Mouse (Mus musculus): ENCODE results near the gene Stk24. TPM values are rescaled to one million over a fixed set of nuclear protein-coding genes. Genes with fewer than 3 reads are reported as not detected.

The Stk24 gene
- polyA plus RNA-seq, 1 experiment from 2014 or later, result 52.9 TPM

GRCm38 (mm10) chr14:121379116-121379826, 540 bp downstream of the Stk24 start:
- WGBS, result 2% methylated on average over 61 of the region's 79 CpGs
- 0 out of 2 replicates have a peak, but pooled peaks cover 3% of the 10 kb centered on the region for H3K36me3 ChIP-seq
- peak overlapping the region; percentile 98 for H3K9ac ChIP-seq
- peak; percentile 95 for ATAC-seq (ENCODE audit: insufficient number of reproducible peaks, low FRiP score)
- peak overlapping the region; percentile 95 for H3K27ac ChIP-seq (ENCODE audit: poor library complexity, severe bottlenecking)
- no peaks in the 10 kb centered on the region for H3K9me3 ChIP-seq (replicated peaks)
- H3K4me2 ChIP-seq, result peak overlapping the region; percentile 75
- H3K4me3 ChIP-seq, result peak overlapping the region; percentile 95
- H3K4me1 ChIP-seq (replicated peaks), result peaks cover 43% of the 10 kb centered on the region
- H3K27me3 ChIP-seq (replicated peaks), result no peaks in the 10 kb centered on the region

GRCm38 (mm10) chr14:121378243-121379115, 1.3 kb downstream of the Stk24 start:
- peaks cover 44% of the 10 kb centered on the region for H3K4me1 ChIP-seq (replicated peaks)
- WGBS, result under 1% methylated on average over 79 of the region's 83 CpGs
- peak overlapping the region; percentile 98 for H3K9ac ChIP-seq
- no peaks in the 10 kb centered on the region for H3K27me3 ChIP-seq (replicated peaks)
- H3K36me3 ChIP-seq, result 0 out of 2 replicates have a peak, but pooled peaks cover 3% of the 10 kb centered on the region
- peak; percentile 86 for ATAC-seq (ENCODE audit: insufficient number of reproducible peaks, low FRiP score)
- peak overlapping the region; percentile 95 for H3K27ac ChIP-seq (ENCODE audit: poor library complexity, severe bottlenecking)
- H3K4me2 ChIP-seq, result peak overlapping the region; percentile 75
- H3K9me3 ChIP-seq (replicated peaks), result no peaks in the 10 kb centered on the region
- H3K4me3 ChIP-seq, result peak overlapping the region; percentile 95

GRCm38 (mm10) chr14:121376566-121376965, 3.2 kb downstream of the Stk24 start:
- Histone ChIP-seq H3K4me1 (replicated peaks) (peaks cover 63% of the 10 kb centered on the region), H3K4me3 (0 out of 2 replicates have a peak overlapping the region, but pooled peaks have one; percentile 13)
- WGBS, result 52% methylated on average over 6 of the region's 6 CpGs

GRCm38 (mm10) chr14:121373901-121374300, 5.9 kb downstream of the Stk24 start:
- H3K27ac ChIP-seq (ENCODE audit: poor library complexity, severe bottlenecking), result no peak overlapping the region
- peaks cover 83% of the 10 kb centered on the region for H3K4me1 ChIP-seq (replicated peaks)
- peaks cover 11% of the 10 kb centered on the region for H3K36me3 ChIP-seq
- H3K9ac ChIP-seq, result no peak overlapping the region
- no peak for ATAC-seq (ENCODE audit: insufficient number of reproducible peaks, low FRiP score)
- H3K4me2 ChIP-seq, result no peak overlapping the region
- no peak overlapping the region for H3K4me3 ChIP-seq
- 83% methylated on average over 4 of the region's 4 CpGs for WGBS
- no peaks in the 10 kb centered on the region for H3K27me3 ChIP-seq (replicated peaks)
- H3K9me3 ChIP-seq (replicated peaks), result no peaks in the 10 kb centered on the region

More at GRCm38 (mm10) chr14:121376566-121376965, 3.2 kb downstream of the Stk24 start:
- Histone ChIP-seq H3K36me3 (peaks cover 11% of the 10 kb centered on the region), H3K27me3 (replicated peaks) (no peaks in the 10 kb centered on the region), H3K9ac (0 out of 2 replicates have a peak overlapping the region, but pooled peaks have one; percentile 32), H3K27ac (ENCODE audit: poor library complexity, severe bottlenecking) (no peak overlapping the region), H3K4me2 (peak overlapping the region; percentile 38; the same call in 1 of the 2 replicates), H3K9me3 (replicated peaks) (no peaks in the 10 kb centered on the region)
- no peak for ATAC-seq (ENCODE audit: insufficient number of reproducible peaks, low FRiP score)

GRCm38 (mm10) chr14:121373020-121373419, 6.8 kb downstream of the Stk24 start:
- 79% methylated on average over 9 of the region's 9 CpGs for WGBS
- Histone ChIP-seq H3K4me2 (no peak overlapping the region), H3K9ac (no peak overlapping the region), H3K4me3 (no peak overlapping the region), H3K4me1 (replicated peaks) (peaks cover 92% of the 10 kb centered on the region), H3K27ac (ENCODE audit: poor library complexity, severe bottlenecking) (0 out of 2 replicates have a peak overlapping the region, but pooled peaks have one; percentile 5), H3K27me3 (replicated peaks) (no peaks in the 10 kb centered on the region), H3K36me3 (peaks cover 11% of the 10 kb centered on the region), H3K9me3 (replicated peaks) (no peaks in the 10 kb centered on the region)
- ATAC-seq (ENCODE audit: insufficient number of reproducible peaks, low FRiP score), result no peak

- Histone ChIP-seq H3K4me2 (no peak overlapping the region), H3K36me3 (peaks cover 11% of the 10 kb centered on the region), H3K4me1 (replicated peaks) (peaks cover 95% of the 10 kb centered on the region), H3K4me3 (no peak overlapping the region), H3K27me3 (replicated peaks) (no peaks in the 10 kb centered on the region), H3K9me3 (replicated peaks) (no peaks in the 10 kb centered on the region), H3K9ac (no peak overlapping the region), H3K27ac (ENCODE audit: poor library complexity, severe bottlenecking) (0 out of 2 replicates have a peak overlapping the region, but pooled peaks have one; percentile 5)
- WGBS, result 61% methylated on average over 5 of the region's 5 CpGs
- no peak for ATAC-seq (ENCODE audit: insufficient number of reproducible peaks, low FRiP score)
These were observed 7.6 kb downstream of the Stk24 start for GRCm38 (mm10) chr14:121371911-121372820.

- peaks cover 9% of the 10 kb centered on the region for H3K36me3 ChIP-seq
- no peak overlapping the region for H3K9ac ChIP-seq
- peaks cover 99% of the 10 kb centered on the region for H3K4me1 ChIP-seq (replicated peaks)
- H3K27ac ChIP-seq (ENCODE audit: poor library complexity, severe bottlenecking), result no peak overlapping the region
- H3K4me2 ChIP-seq, result no peak overlapping the region
- WGBS, result 71% methylated on average over 5 of the region's 5 CpGs
- H3K4me3 ChIP-seq, result no peak overlapping the region
- H3K9me3 ChIP-seq (replicated peaks), result no peaks in the 10 kb centered on the region
- no peak for ATAC-seq (ENCODE audit: insufficient number of reproducible peaks, low FRiP score)
- no peaks in the 10 kb centered on the region for H3K27me3 ChIP-seq (replicated peaks)
These were observed 10.4 kb downstream of the Stk24 start for GRCm38 (mm10) chr14:121369385-121369784.

- ATAC-seq (ENCODE audit: insufficient number of reproducible peaks, low FRiP score), result no peak
- Histone ChIP-seq H3K4me2 (peak overlapping the region; percentile 6), H3K27ac (ENCODE audit: poor library complexity, severe bottlenecking) (peak overlapping the region; percentile 44)
These were observed 11.6 kb downstream of the Stk24 start for GRCm38 (mm10) chr14:121368108-121368705.

GRCm38 (mm10) chr14:121365991-121366728, 13.7 kb downstream of the Stk24 start:
- peaks cover 90% of the 10 kb centered on the region for H3K4me1 ChIP-seq (replicated peaks)
- 50% methylated on average over 17 of the region's 17 CpGs for WGBS
- peak overlapping the region; percentile 44 for H3K9ac ChIP-seq
- no peaks in the 10 kb centered on the region for H3K36me3 ChIP-seq
- no peak overlapping the region for H3K4me3 ChIP-seq
- no peaks in the 10 kb centered on the region for H3K27me3 ChIP-seq (replicated peaks)
- peak overlapping the region; percentile 54 for H3K4me2 ChIP-seq
- H3K9me3 ChIP-seq (replicated peaks), result no peaks in the 10 kb centered on the region
- H3K27ac ChIP-seq (ENCODE audit: poor library complexity, severe bottlenecking), result peak overlapping the region; percentile 86
- ATAC-seq (ENCODE audit: insufficient number of reproducible peaks, low FRiP score), result peak; percentile 76

More at GRCm38 (mm10) chr14:121368108-121368705, 11.6 kb downstream of the Stk24 start:
- H3K4me3 ChIP-seq, result no peak overlapping the region
- H3K36me3 ChIP-seq, result peaks cover 8% of the 10 kb centered on the region
- 67% methylated on average over 4 of the region's 4 CpGs for WGBS
- no peak overlapping the region for H3K9ac ChIP-seq
- H3K27me3 ChIP-seq (replicated peaks), result no peaks in the 10 kb centered on the region
- no peaks in the 10 kb centered on the region for H3K9me3 ChIP-seq (replicated peaks)
- peaks cover 89% of the 10 kb centered on the region for H3K4me1 ChIP-seq (replicated peaks)

Data from heart, embryonic 12.5 days (tissue).